Mouse (Mus musculus): ENCODE results near the gene Srpk1. TPM values are rescaled to one million over a fixed set of nuclear protein-coding genes. Genes with fewer than 3 reads are reported as not detected.

Gene Srpk1
- polyA plus RNA-seq, 1 experiment from 2014 or later = 60.6 TPM

GRCm38 (mm10) chr17:28643697-28644096, 21.2 kb upstream of the Srpk1 start:
- Histone ChIP-seq H3K9ac (ENCODE audit: low read length) (no peak overlapping the region), H3K4me3 (ENCODE audit: control insufficient read depth in 1 of 2, insufficient read depth in 1 of 2, low read depth in 1 of 2, low read length in 2 of 2) (no peak overlapping the region), H3K4me1 (ENCODE audit: control insufficient read depth in 2 of 2, insufficient read depth in 2 of 2, low read length in 2 of 2) (no peaks in the 10 kb centered on the region), H3K27ac (replicated peaks in 1 of 2; ENCODE audit: control insufficient read depth in 1 of 2, insufficient read depth in 1 of 2, low read depth in 2 of 2, low read length in 2 of 2) (no peak overlapping the region), H3K36me3 (ENCODE audit: control insufficient read depth, insufficient read depth, low read length) (no peaks in the 10 kb centered on the region), H3K27me3 (ENCODE audit: control insufficient read depth, insufficient read depth, low read length) (no peaks in the 10 kb centered on the region), H3K4me2 (ENCODE audit: low read length) (no peak overlapping the region), H3K9me3 (ENCODE audit: control insufficient read depth, low read length) (no peaks in the 10 kb centered on the region)
- no peak for ATAC-seq (ENCODE audit: insufficient number of reproducible peaks, insufficient read depth, low FRiP score, low read depth)
- 30% methylated on average over 3 of the region's 3 CpGs for WGBS

- WGBS = 72% methylated on average over 3 of the region's 3 CpGs
- Histone ChIP-seq H3K9me3 (ENCODE audit: control insufficient read depth, low read length) (no peaks in the 10 kb centered on the region), H3K4me3 (ENCODE audit: control insufficient read depth in 1 of 2, insufficient read depth in 1 of 2, low read depth in 1 of 2, low read length in 2 of 2) (no peak overlapping the region), H3K27me3 (ENCODE audit: control insufficient read depth, insufficient read depth, low read length) (no peaks in the 10 kb centered on the region), H3K4me2 (ENCODE audit: low read length) (no peak overlapping the region), H3K27ac (replicated peaks in 1 of 2; ENCODE audit: control insufficient read depth in 1 of 2, insufficient read depth in 1 of 2, low read depth in 2 of 2, low read length in 2 of 2) (no peak overlapping the region), H3K4me1 (ENCODE audit: control insufficient read depth in 2 of 2, insufficient read depth in 2 of 2, low read length in 2 of 2) (peaks cover 0 to 4% of the 10 kb centered on the region in 2 experiments; a peak in 2 of 4 replicates), H3K9ac (ENCODE audit: low read length) (no peak overlapping the region), H3K36me3 (ENCODE audit: control insufficient read depth, insufficient read depth, low read length) (no peaks in the 10 kb centered on the region)
- no peak for ATAC-seq (ENCODE audit: insufficient number of reproducible peaks, insufficient read depth, low FRiP score, low read depth)
Observed at GRCm38 (mm10) chr17:28640113-28640512, 17.6 kb upstream of the Srpk1 start.

GRCm38 (mm10) chr17:28637711-28638690, 15.5 kb upstream of the Srpk1 start:
- Histone ChIP-seq H3K9me3 (ENCODE audit: control insufficient read depth, low read length) (no peaks in the 10 kb centered on the region), H3K36me3 (ENCODE audit: control insufficient read depth, insufficient read depth, low read length) (no peaks in the 10 kb centered on the region), H3K4me1 (ENCODE audit: control insufficient read depth in 2 of 2, insufficient read depth in 2 of 2, low read length in 2 of 2) (peaks cover 0 to 4% of the 10 kb centered on the region in 2 experiments; a peak in 2 of 4 replicates), H3K4me2 (ENCODE audit: low read length) (no peak overlapping the region), H3K4me3 (ENCODE audit: control insufficient read depth in 1 of 2, insufficient read depth in 1 of 2, low read depth in 1 of 2, low read length in 2 of 2) (no peak overlapping the region), H3K27me3 (ENCODE audit: control insufficient read depth, insufficient read depth, low read length) (no peaks in the 10 kb centered on the region), H3K9ac (ENCODE audit: low read length) (no peak overlapping the region), H3K27ac (replicated peaks in 1 of 2; ENCODE audit: control insufficient read depth in 1 of 2, insufficient read depth in 1 of 2, low read depth in 2 of 2, low read length in 2 of 2) (no peak overlapping the region)
- WGBS = 72% methylated on average over 7 of the region's 7 CpGs
- 0 out of 2 replicates have a peak, but pooled peaks have one; percentile 9 for ATAC-seq (ENCODE audit: insufficient number of reproducible peaks, insufficient read depth, low FRiP score, low read depth)

- Histone ChIP-seq H3K9me3 (ENCODE audit: control insufficient read depth, low read length) (no peaks in the 10 kb centered on the region), H3K27ac (replicated peaks in 1 of 2; ENCODE audit: control insufficient read depth in 1 of 2, insufficient read depth in 1 of 2, low read depth in 2 of 2, low read length in 2 of 2) (no peak overlapping the region), H3K27me3 (ENCODE audit: control insufficient read depth, insufficient read depth, low read length) (no peaks in the 10 kb centered on the region), H3K9ac (ENCODE audit: low read length) (no peak overlapping the region), H3K4me1 (ENCODE audit: control insufficient read depth in 2 of 2, insufficient read depth in 2 of 2, low read length in 2 of 2) (peaks cover 0 to 4% of the 10 kb centered on the region in 2 experiments; a peak in 2 of 4 replicates), H3K4me2 (ENCODE audit: low read length) (no peak overlapping the region), H3K4me3 (ENCODE audit: control insufficient read depth in 1 of 2, insufficient read depth in 1 of 2, low read depth in 1 of 2, low read length in 2 of 2) (no peak overlapping the region), H3K36me3 (ENCODE audit: control insufficient read depth, insufficient read depth, low read length) (no peaks in the 10 kb centered on the region)
- no peak for ATAC-seq (ENCODE audit: insufficient number of reproducible peaks, insufficient read depth, low FRiP score, low read depth)
- 60% methylated on average over 5 of the region's 5 CpGs for WGBS
Observed at GRCm38 (mm10) chr17:28635842-28636241, 13.3 kb upstream of the Srpk1 start.

GRCm38 (mm10) chr17:28629125-28629524, 6.6 kb upstream of the Srpk1 start:
- 40% methylated on average over 3 of the region's 3 CpGs for WGBS
- no peaks in the 10 kb centered on the region for H3K4me1 ChIP-seq (ENCODE audit: control insufficient read depth in 2 of 2, insufficient read depth in 2 of 2, low read length in 2 of 2)

GRCm38 (mm10) chr17:28628248-28629124, 6.0 kb upstream of the Srpk1 start:
- ATAC-seq (ENCODE audit: insufficient number of reproducible peaks, insufficient read depth, low FRiP score, low read depth) = no peak
- no peaks in the 10 kb centered on the region for H3K36me3 ChIP-seq (ENCODE audit: control insufficient read depth, insufficient read depth, low read length)
- WGBS = 37% methylated on average over 10 of the region's 10 CpGs
- H3K27ac ChIP-seq (replicated peaks in 1 of 2; ENCODE audit: control insufficient read depth in 1 of 2, insufficient read depth in 1 of 2, low read depth in 2 of 2, low read length in 2 of 2) = no peak overlapping the region
- H3K4me2 ChIP-seq (ENCODE audit: low read length) = no peak overlapping the region
- no peaks in the 10 kb centered on the region for H3K27me3 ChIP-seq (ENCODE audit: control insufficient read depth, insufficient read depth, low read length)
- no peak overlapping the region for H3K4me3 ChIP-seq (ENCODE audit: control insufficient read depth in 1 of 2, insufficient read depth in 1 of 2, low read depth in 1 of 2, low read length in 2 of 2)
- no peak overlapping the region for H3K9ac ChIP-seq (ENCODE audit: low read length)
- H3K4me1 ChIP-seq (ENCODE audit: control insufficient read depth in 2 of 2, insufficient read depth in 2 of 2, low read length in 2 of 2) = no peaks in the 10 kb centered on the region
- no peaks in the 10 kb centered on the region for H3K9me3 ChIP-seq (ENCODE audit: control insufficient read depth, low read length)

More at GRCm38 (mm10) chr17:28629125-28629524, 6.6 kb upstream of the Srpk1 start:
- H3K36me3 ChIP-seq (ENCODE audit: control insufficient read depth, insufficient read depth, low read length) = no peaks in the 10 kb centered on the region
- H3K27ac ChIP-seq (replicated peaks in 1 of 2; ENCODE audit: control insufficient read depth in 1 of 2, insufficient read depth in 1 of 2, low read depth in 2 of 2, low read length in 2 of 2) = no peak overlapping the region
- H3K4me2 ChIP-seq (ENCODE audit: low read length) = no peak overlapping the region
- ATAC-seq (ENCODE audit: insufficient number of reproducible peaks, insufficient read depth, low FRiP score, low read depth) = no peak
- H3K4me3 ChIP-seq (ENCODE audit: control insufficient read depth in 1 of 2, insufficient read depth in 1 of 2, low read depth in 1 of 2, low read length in 2 of 2) = no peak overlapping the region
- H3K9ac ChIP-seq (ENCODE audit: low read length) = no peak overlapping the region
- no peaks in the 10 kb centered on the region for H3K27me3 ChIP-seq (ENCODE audit: control insufficient read depth, insufficient read depth, low read length)
- no peaks in the 10 kb centered on the region for H3K9me3 ChIP-seq (ENCODE audit: control insufficient read depth, low read length)

GRCm38 (mm10) chr17:28626937-28627336, 4.4 kb upstream of the Srpk1 start:
- 72% methylated on average over 2 of the region's 2 CpGs for WGBS
- H3K4me2 ChIP-seq (ENCODE audit: low read length) = no peak overlapping the region
- H3K9me3 ChIP-seq (ENCODE audit: control insufficient read depth, low read length) = no peaks in the 10 kb centered on the region
- no peak overlapping the region for H3K9ac ChIP-seq (ENCODE audit: low read length)
- 0 out of 4 replicates have a peak, but pooled peaks cover 2% of the 10 kb centered on the region in 2 experiments for H3K4me1 ChIP-seq (ENCODE audit: control insufficient read depth in 2 of 2, insufficient read depth in 2 of 2, low read length in 2 of 2)
- ATAC-seq (ENCODE audit: insufficient number of reproducible peaks, insufficient read depth, low FRiP score, low read depth) = no peak
- H3K27me3 ChIP-seq (ENCODE audit: control insufficient read depth, insufficient read depth, low read length) = no peaks in the 10 kb centered on the region
- H3K4me3 ChIP-seq (ENCODE audit: control insufficient read depth in 1 of 2, insufficient read depth in 1 of 2, low read depth in 1 of 2, low read length in 2 of 2) = no peak overlapping the region
- H3K36me3 ChIP-seq (ENCODE audit: control insufficient read depth, insufficient read depth, low read length) = no peaks in the 10 kb centered on the region
- H3K27ac ChIP-seq (replicated peaks in 1 of 2; ENCODE audit: control insufficient read depth in 1 of 2, insufficient read depth in 1 of 2, low read depth in 2 of 2, low read length in 2 of 2) = no peak overlapping the region

All from heart, embryonic 14.5 days (tissue).